Mouse (Mus musculus) erythroblast, embryonic 14.5 days (primary cell): ENCODE measurements around the gene Sirt6.

Experiments used
- GATA1 ChIP-seq: IDR thresholded peaks from 2 replicates; pipeline ENCODE4 v1.6.1; 2012; ENCODE audit warnings: low read length, inconsistent platforms, mixed read lengths
- TAL1 ChIP-seq: IDR thresholded peaks from 3 replicates; pipeline ENCODE4 v1.6.1; 2012; ENCODE audit warnings: low read length, inconsistent platforms, mixed read lengths

DNA sequence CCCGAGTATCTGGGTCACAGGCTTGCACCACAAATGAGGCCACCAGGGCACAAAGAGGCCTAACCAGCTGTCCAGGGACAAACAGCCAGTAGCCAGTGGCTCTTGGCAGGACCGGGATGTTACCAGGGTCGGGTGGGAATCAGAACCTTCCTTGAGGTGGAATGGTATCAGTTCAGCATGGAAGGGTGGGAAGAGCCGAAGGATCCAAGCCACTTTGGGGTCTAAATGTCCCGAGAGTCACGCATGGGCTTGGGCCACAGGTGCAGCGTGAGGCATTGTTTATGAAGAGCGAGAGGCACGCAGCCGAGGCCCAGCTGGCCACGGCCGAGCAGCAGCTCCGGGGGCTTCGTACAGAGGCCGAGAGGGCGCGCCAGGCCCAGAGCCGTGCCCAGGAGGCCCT lies 17.1 kb upstream of the Sirt6 start:
- TF ChIP-seq GATA1 (no peak), TAL1 (no peak)
